Mouse (Mus musculus): ENCODE measurements at regions not wholly inside any gene's neighbourhood (a gene's known extent, or its start where the extent isn't known, plus 50 kb on each side); places are given as distances from the start of the nearest gene placed in this dataset.
"Not testable (repeated sequence)": the region's sequence is repeated elsewhere in the genome, so short reads cannot be mapped to it uniquely, and the experiment has no call there.

GRCm38 (mm10) chr15:42100730-42101129 is 1966.6 kb downstream of the 9330182O14Rik start:
- DNase-seq: peak; percentile 27

- DNase-seq: no peak
These were observed 1970.7 kb downstream of the 9330182O14Rik start for GRCm38 (mm10) chr15:42104816-42105215.

- no peak for DNase-seq
These were observed 1972.9 kb downstream of the 9330182O14Rik start for GRCm38 (mm10) chr15:42107106-42107505.

- DNase-seq: no peak
These were observed 1977.6 kb downstream of the 9330182O14Rik start for GRCm38 (mm10) chr15:42111811-42112210.

- no peak for DNase-seq
These were observed 1993.3 kb downstream of the 9330182O14Rik start for GRCm38 (mm10) chr15:42127471-42127870.

GRCm38 (mm10) chr15:42128976-42129375 is 1994.8 kb downstream of the 9330182O14Rik start:
- DNase-seq: no peak

- DNase-seq: no peak
These were observed 2032.4 kb downstream of the 9330182O14Rik start for GRCm38 (mm10) chr15:42166546-42166945.

- DNase-seq: not testable (repeated sequence)
These were observed 2043.6 kb downstream of the 9330182O14Rik start for GRCm38 (mm10) chr15:42177766-42178165.

- DNase-seq: no peak
These were observed 2073.2 kb downstream of the 9330182O14Rik start for GRCm38 (mm10) chr15:42207187-42207846.

- no peak for DNase-seq
These were observed 2085.3 kb downstream of the 9330182O14Rik start for GRCm38 (mm10) chr15:42219496-42219895.

GRCm38 (mm10) chr15:42220005-42220404 is 2085.8 kb downstream of the 9330182O14Rik start:
- DNase-seq: no peak

GRCm38 (mm10) chr15:42225006-42225405 is 2090.8 kb downstream of the 9330182O14Rik start:
- DNase-seq: no peak

GRCm38 (mm10) chr15:42231692-42232091 is 2097.5 kb downstream of the 9330182O14Rik start:
- DNase-seq: no peak

GRCm38 (mm10) chr15:42246812-42247211 is 2112.6 kb downstream of the 9330182O14Rik start:
- no peak for DNase-seq

GRCm38 (mm10) chr15:42252730-42253330 is 2118.7 kb downstream of the 9330182O14Rik start:
- DNase-seq: no peak

GRCm38 (mm10) chr15:42256343-42256742 is 2122.2 kb downstream of the 9330182O14Rik start:
- no peak for DNase-seq

GRCm38 (mm10) chr15:42275117-42275516 is 2141.0 kb downstream of the 9330182O14Rik start:
- no peak for DNase-seq

- DNase-seq: no peak
These were observed 2143.1 kb downstream of the 9330182O14Rik start for GRCm38 (mm10) chr15:42277247-42277646.

- no peak for DNase-seq
These were observed 2146.6 kb downstream of the 9330182O14Rik start for GRCm38 (mm10) chr15:42280810-42281209.

GRCm38 (mm10) chr15:42296406-42296805 is 2162.2 kb downstream of the 9330182O14Rik start:
- no peak for DNase-seq

GRCm38 (mm10) chr15:42297430-42297829 is 2163.3 kb downstream of the 9330182O14Rik start:
- no peak for DNase-seq

GRCm38 (mm10) chr15:42301956-42302355 is 2167.8 kb downstream of the 9330182O14Rik start:
- DNase-seq: no peak

GRCm38 (mm10) chr15:42304097-42304496 is 2169.9 kb downstream of the 9330182O14Rik start:
- no peak for DNase-seq

- DNase-seq: peak; percentile 65
These were observed 2175.4 kb downstream of the 9330182O14Rik start for GRCm38 (mm10) chr15:42309586-42309985.

GRCm38 (mm10) chr15:42311166-42311565 is 2177.0 kb downstream of the 9330182O14Rik start:
- DNase-seq: no peak
